Mouse (Mus musculus) thymus, adult 2 months (tissue): ENCODE results near the gene Sh3pxd2a. TPM values are rescaled to one million over a fixed set of nuclear protein-coding genes. Genes with fewer than 3 reads are reported as not detected.

Experiments
- DNase-seq: peaks from one replicate; pipeline ENCODE4 v3.0.0; 2021
- H3K27ac ChIP-seq: fragments of 200-500 bp; 2 replicates; pipeline ENCODE4 v1.5.1; 2012; ENCODE audit warnings: low read length, control low read depth; ENCODE audit not compliant: control insufficient read depth, insufficient read depth
- H3K27me3 ChIP-seq: fragments of 200-500 bp; 2 replicates; pipeline ENCODE4 v1.6.1; 2012; ENCODE audit warnings: mild to moderate bottlenecking, low read length, moderate library complexity, mixed read lengths; ENCODE audit not compliant: control insufficient read depth, insufficient read depth
- H3K36me3 ChIP-seq: fragments of 200-500 bp; 2 replicates; pipeline ENCODE4 v1.6.1; 2012; ENCODE audit warnings: mild to moderate bottlenecking, low read length, moderate library complexity; ENCODE audit not compliant: control insufficient read depth, insufficient read depth
- H3K4me1 ChIP-seq: fragments of 200-500 bp; replicated peaks from 2 replicates; pipeline ENCODE4 v1.6.1; 2012; ENCODE audit warnings: low read length; ENCODE audit not compliant: control insufficient read depth, insufficient read depth
- H3K4me3 ChIP-seq: fragments of 200-500 bp; 2 replicates; pipeline ENCODE4 v1.5.1; 2012; ENCODE audit warnings: mild to moderate bottlenecking, low read length, control low read depth, moderate library complexity; ENCODE audit not compliant: control insufficient read depth, insufficient read depth
- CTCF ChIP-seq: fragments of 200-500 bp; IDR thresholded peaks from 2 replicates; pipeline ENCODE4 v1.5.1; 2012; ENCODE audit warnings: mild to moderate bottlenecking, control low read depth, low read length, moderate library complexity, borderline replicate concordance; ENCODE audit not compliant: control insufficient read depth, poor library complexity, insufficient read depth; ENCODE audit errors: extremely low read depth
- POLR2A ChIP-seq: fragments of 200-500 bp; IDR thresholded peaks from 2 replicates; pipeline ENCODE4 v1.6.1; 2012; ENCODE audit warnings: mild to moderate bottlenecking, low read length, control low read depth, moderate library complexity; ENCODE audit not compliant: control insufficient read depth, poor library complexity, insufficient read depth; ENCODE audit errors: extremely low read depth
- WGBS: fragments of 180-500 bp; shearing (Covaris S2); methylation state at CpG from one replicate; pipeline ENCODE4 v1.1.7; 2018; 5-methylcytosine and 5-hydroxymethylcytosine counted together
- polyA plus RNA-seq: library from polyadenylated mRNA; depleted of rRNA; stranded (reverse); fragments of >200 nt; gene quantifications from 2 replicates; pipeline ENCODE4 v1.2.3, GENCODE M21; 2012

Sh3pxd2a gene
- polyA plus RNA-seq, 1 experiment = 19.4 TPM

DNA sequence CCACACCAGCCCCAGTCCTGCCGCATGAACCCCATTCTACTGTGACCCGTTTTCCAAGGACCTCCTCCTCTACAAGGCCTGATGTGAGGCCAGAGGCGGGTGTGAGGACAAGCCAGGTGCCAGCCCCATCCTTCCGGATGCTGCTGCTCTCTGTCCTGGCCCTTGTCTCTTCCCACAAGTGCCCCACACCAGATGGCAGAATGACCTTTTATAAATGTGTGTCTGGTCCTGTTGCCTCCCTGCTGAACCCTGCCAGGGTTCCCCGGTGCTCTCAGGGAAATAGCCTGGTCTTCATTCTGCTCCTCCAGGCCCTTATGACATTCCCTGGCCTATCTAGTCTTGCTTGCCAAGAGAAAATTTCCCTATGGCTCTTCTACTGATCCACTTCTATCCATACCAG lies 238.4 kb downstream of the Sh3pxd2a start:
- no peaks in the 10 kb centered on the region for H3K36me3 ChIP-seq
- no peaks in the 10 kb centered on the region for H3K27me3 ChIP-seq
- TF ChIP-seq CTCF = no peak
- no peak for TF ChIP-seq POLR2A
- DNase-seq = no peak
- WGBS = 94% methylated on average over 5 of the region's 5 CpGs
- no peaks in the 10 kb centered on the region for H3K4me1 ChIP-seq
- no peak overlapping the region for H3K27ac ChIP-seq
- no peak overlapping the region for H3K4me3 ChIP-seq

DNA sequence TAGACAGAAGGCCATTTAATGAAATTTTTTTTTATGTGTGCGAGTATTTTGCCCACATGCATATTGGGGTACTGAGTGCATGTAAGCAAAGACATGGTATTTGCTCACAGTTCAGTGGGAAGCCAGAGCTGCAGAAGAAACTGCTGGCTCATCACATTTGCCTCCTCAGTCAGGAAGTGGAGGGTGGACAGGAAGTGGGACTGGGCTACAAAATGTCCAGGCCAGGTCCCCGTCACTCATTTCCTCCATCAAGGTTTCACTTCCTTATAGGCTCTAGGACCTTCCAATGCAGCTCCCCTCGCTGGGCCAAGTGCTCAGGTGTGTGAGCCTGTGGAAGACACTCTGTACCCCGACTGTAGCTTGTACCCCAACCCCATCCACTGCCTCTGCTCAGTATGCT lies 239.5 kb downstream of the Sh3pxd2a start:
- DNase-seq = no peak
- no peaks in the 10 kb centered on the region for H3K4me1 ChIP-seq
- H3K27ac ChIP-seq = no peak overlapping the region
- no peaks in the 10 kb centered on the region for H3K27me3 ChIP-seq
- 35% methylated on average over 4 of the region's 4 CpGs for WGBS
- no peak overlapping the region for H3K4me3 ChIP-seq
- no peak for TF ChIP-seq POLR2A
- no peak for TF ChIP-seq CTCF
- no peaks in the 10 kb centered on the region for H3K36me3 ChIP-seq

GRCm38 (mm10) chr19:47222841-47223557 lies 241.2 kb downstream of the Sh3pxd2a start:
- Histone ChIP-seq H3K27ac (no peak overlapping the region), H3K4me3 (no peak overlapping the region), H3K27me3 (no peaks in the 10 kb centered on the region), H3K36me3 (no peaks in the 10 kb centered on the region), H3K4me1 (no peaks in the 10 kb centered on the region)
- DNase-seq = no peak
- TF ChIP-seq POLR2A (no peak), CTCF (no peak)
- 89% methylated on average over 15 of the region's 15 CpGs for WGBS

DNA sequence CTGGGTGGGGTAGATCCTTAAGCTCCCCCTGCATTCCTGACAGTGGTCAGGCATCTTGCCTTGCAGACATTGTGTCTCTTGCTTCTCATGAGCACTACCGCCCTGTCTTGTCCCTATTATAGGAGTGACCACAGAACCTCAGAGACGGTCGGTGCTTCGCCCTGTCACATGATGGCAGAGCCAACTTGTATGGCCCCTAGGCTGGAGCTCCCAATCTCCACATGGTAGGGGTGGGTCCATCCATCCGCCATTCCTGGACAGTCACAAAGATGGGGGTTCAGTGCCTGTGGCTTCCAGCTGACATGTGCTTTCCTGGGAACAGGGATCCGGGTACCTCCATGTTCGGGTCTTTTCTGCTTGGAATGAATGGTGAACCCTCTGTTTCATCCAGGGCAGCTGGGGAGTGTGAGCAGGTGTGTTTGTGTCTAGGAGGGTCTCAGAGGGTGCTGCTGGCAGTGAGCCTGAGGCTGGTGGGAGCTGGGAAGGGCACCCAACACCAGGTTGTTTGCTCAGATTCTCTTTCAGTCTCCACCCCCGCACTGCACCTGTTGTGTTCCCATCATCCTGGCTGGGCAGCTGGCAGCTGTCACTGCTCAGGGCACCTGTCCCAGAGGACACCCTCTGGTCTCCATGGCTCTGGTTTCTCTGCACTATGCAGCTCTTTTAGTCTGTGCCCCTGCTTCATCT lies 241.9 kb downstream of the Sh3pxd2a start:
- no peak for DNase-seq
- H3K27ac ChIP-seq = no peak overlapping the region
- 91% methylated on average over 8 of the region's 8 CpGs for WGBS
- no peaks in the 10 kb centered on the region for H3K27me3 ChIP-seq
- no peaks in the 10 kb centered on the region for H3K4me1 ChIP-seq
- no peak overlapping the region for H3K4me3 ChIP-seq
- no peaks in the 10 kb centered on the region for H3K36me3 ChIP-seq
- TF ChIP-seq CTCF (no peak), POLR2A (no peak)

DNA sequence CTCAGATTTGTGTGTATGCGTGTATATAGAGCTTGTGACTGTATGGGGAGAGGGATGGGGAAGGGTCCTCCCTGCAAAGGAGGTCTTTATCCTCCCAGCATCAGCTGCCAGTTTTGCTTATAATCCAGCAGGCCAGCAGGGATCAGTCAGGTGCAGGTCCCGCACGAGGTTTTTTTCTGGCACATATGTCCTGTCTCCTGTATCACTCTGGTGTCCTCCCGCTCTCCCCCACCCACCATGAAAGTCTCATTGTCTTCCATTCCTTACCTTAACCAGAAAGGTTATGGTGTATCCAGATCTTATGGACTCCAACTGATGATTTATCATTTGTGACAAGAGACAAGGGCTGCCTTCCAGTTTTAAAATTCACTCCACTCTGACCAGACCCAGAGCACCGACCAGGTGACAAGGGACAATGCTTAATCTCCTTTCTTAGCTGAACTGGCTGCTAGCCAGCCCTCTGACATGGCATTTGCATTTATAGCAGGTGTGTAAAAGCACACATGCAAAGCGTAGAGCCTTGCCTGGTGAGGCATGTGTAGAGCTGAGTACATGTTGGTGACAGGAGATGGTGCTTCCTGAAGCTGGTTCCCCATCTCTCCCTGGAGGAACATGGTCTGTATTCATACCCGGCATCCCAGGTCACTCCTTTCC lies 242.6 kb downstream of the Sh3pxd2a start:
- TF ChIP-seq CTCF (no peak), POLR2A (no peak)
- H3K4me3 ChIP-seq = no peak overlapping the region
- no peaks in the 10 kb centered on the region for H3K27me3 ChIP-seq
- no peaks in the 10 kb centered on the region for H3K36me3 ChIP-seq
- 92% methylated on average over 7 of the region's 7 CpGs for WGBS
- no peak for DNase-seq
- no peaks in the 10 kb centered on the region for H3K4me1 ChIP-seq
- H3K27ac ChIP-seq = no peak overlapping the region

DNA sequence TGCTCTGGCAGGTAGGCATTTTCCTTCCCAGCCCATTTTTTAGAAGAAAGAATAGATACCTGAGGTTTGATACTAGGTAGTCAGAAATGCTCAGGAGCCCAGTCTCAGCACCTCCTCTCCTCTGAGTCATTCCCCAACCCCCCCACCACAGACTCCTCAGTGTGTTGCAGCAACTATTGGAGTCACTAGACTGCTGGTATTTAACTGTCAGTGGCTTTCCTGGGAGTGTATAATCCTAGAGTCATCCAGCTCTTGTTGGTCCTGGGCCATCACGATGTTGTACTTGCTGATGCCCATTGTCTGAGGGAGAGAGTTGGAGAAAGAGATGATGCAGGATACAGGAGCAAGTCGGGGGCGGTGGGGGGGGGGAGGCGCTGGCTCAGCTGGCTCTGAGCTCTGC lies 243.2 kb downstream of the Sh3pxd2a start:
- Histone ChIP-seq H3K36me3 (no peaks in the 10 kb centered on the region), H3K27me3 (no peaks in the 10 kb centered on the region), H3K4me1 (no peaks in the 10 kb centered on the region), H3K4me3 (no peak overlapping the region), H3K27ac (no peak overlapping the region)
- DNase-seq = no peak
- TF ChIP-seq CTCF = no peak
- no peak for TF ChIP-seq POLR2A
- WGBS = 94% methylated on average over 4 of the region's 4 CpGs
